Mouse (Mus musculus) forebrain, embryonic 11.5 days (tissue): ENCODE measurements around the gene Nek6. TPM values are rescaled to one million over a fixed set of nuclear protein-coding genes. Genes with fewer than 3 reads are reported as not detected.

Source experiments
- ATAC-seq: fragments of 200-750 bp; cut with Nextera tagmentation; replicated peaks from 2 replicates; pipeline ENCODE4 v1.8.0; 2017; ENCODE audit warnings: moderate TSS enrichment; ENCODE audit not compliant: low FRiP score
- DNase-seq: peaks from one replicate; pipeline ENCODE4 v3.0.0-alpha.2; 2017; ENCODE audit warnings: low spot score
- H3K27ac ChIP-seq: fragments of 300-500 bp; sonication (generic); 2 replicates; pipeline ENCODE4 v1.5.1; 2014; ENCODE audit warnings: low read depth, low read length
- H3K27me3 ChIP-seq: fragments of 300-500 bp; sonication (generic); 2 replicates; pipeline ENCODE4 v1.6.1; 2014; ENCODE audit warnings: mild to moderate bottlenecking, low read length, mixed read lengths; ENCODE audit not compliant: control insufficient read depth, insufficient read depth
- H3K36me3 ChIP-seq: fragments of 300-500 bp; sonication (generic); 2 replicates; pipeline ENCODE4 v1.6.1; 2014; ENCODE audit warnings: mild to moderate bottlenecking, low read length, moderate library complexity, mixed read lengths; ENCODE audit not compliant: control insufficient read depth, insufficient read depth
- H3K4me1 ChIP-seq: fragments of 300-500 bp; sonication (generic); replicated peaks from 2 replicates; pipeline ENCODE4 v1.6.1; 2014; ENCODE audit warnings: low read length, mixed read lengths; ENCODE audit not compliant: control insufficient read depth, insufficient read depth
- H3K4me2 ChIP-seq: fragments of 300-500 bp; sonication (generic); 2 replicates; pipeline ENCODE4 v1.6.1; 2014; ENCODE audit warnings: low read depth, mild to moderate bottlenecking, low read length, moderate library complexity, mixed read lengths; ENCODE audit not compliant: severe bottlenecking
- H3K4me3 ChIP-seq: fragments of 300-500 bp; sonication (generic); 2 replicates; pipeline ENCODE4 v1.5.1; 2014; ENCODE audit warnings: low read depth, low read length
- H3K9ac ChIP-seq: fragments of 300-500 bp; sonication (generic); 2 replicates; pipeline ENCODE4 v1.6.1; 2014; ENCODE audit warnings: low read length
- H3K9me3 ChIP-seq: fragments of 300-500 bp; sonication (generic); 2 replicates; pipeline ENCODE4 v1.6.1; 2016; ENCODE audit warnings: low read length, mixed read lengths; ENCODE audit not compliant: control insufficient read depth
- WGBS: fragments of 180-500 bp; shearing (Covaris S2); extraction: QIAGEN DNeasy Blood & Tissue Kit; methylation state at CpG from one replicate; pipeline ENCODE4 v1.1.7; 2014; 5-methylcytosine and 5-hydroxymethylcytosine counted together
- polyA plus RNA-seq: library from polyadenylated mRNA; unstranded; fragments of >200 nt; fragmentation: Nextera tagmentation; extraction: Ambion mirVana; gene quantifications from 2 replicates; pipeline ENCODE4 v1.2.1, GENCODE M21; 2014

Gene Nek6
- polyA plus RNA-seq, 1 experiment from 2014 or later, result 138 TPM

- no peak overlapping the region for H3K9ac ChIP-seq
- H3K4me1 ChIP-seq, result peaks cover 9% of the 10 kb centered on the region; the same call in 1 of the 2 replicates
- DNase-seq, result no peak
- ATAC-seq, result no peak
- no peaks in the 10 kb centered on the region for H3K9me3 ChIP-seq
- H3K36me3 ChIP-seq, result no peaks in the 10 kb centered on the region
- WGBS, result 87% methylated on average over 10 of the region's 10 CpGs
- no peak overlapping the region for H3K4me2 ChIP-seq
- no peak overlapping the region for H3K27ac ChIP-seq
- H3K27me3 ChIP-seq, result no peaks in the 10 kb centered on the region
- no peak overlapping the region for H3K4me3 ChIP-seq
Measured at GRCm38 (mm10) chr2:38523781-38524445, 12.5 kb downstream of the Nek6 start.

GRCm38 (mm10) chr2:38525034-38525433 is 13.6 kb downstream of the Nek6 start:
- no peak overlapping the region for H3K27ac ChIP-seq
- H3K9me3 ChIP-seq, result no peaks in the 10 kb centered on the region
- no peak for ATAC-seq
- peaks cover 6% of the 10 kb centered on the region; the same call in 1 of the 2 replicates for H3K4me1 ChIP-seq
- no peak overlapping the region for H3K4me3 ChIP-seq
- no peak overlapping the region for H3K9ac ChIP-seq
- no peak overlapping the region for H3K4me2 ChIP-seq
- WGBS, result 85% methylated on average over 3 of the region's 3 CpGs
- H3K36me3 ChIP-seq, result no peaks in the 10 kb centered on the region
- no peak for DNase-seq
- H3K27me3 ChIP-seq, result no peaks in the 10 kb centered on the region

GRCm38 (mm10) chr2:38529582-38530152 is 18.2 kb downstream of the Nek6 start:
- DNase-seq (no peak), ATAC-seq (no peak)
- Histone ChIP-seq H3K4me1 (peaks cover 11% of the 10 kb centered on the region; the same call in 1 of the 2 replicates), H3K4me2 (no peak overlapping the region), H3K4me3 (no peak overlapping the region), H3K36me3 (no peaks in the 10 kb centered on the region), H3K9me3 (no peaks in the 10 kb centered on the region), H3K27me3 (no peaks in the 10 kb centered on the region), H3K27ac (no peak overlapping the region), H3K9ac (no peak overlapping the region)
- 74% methylated on average over 14 of the region's 14 CpGs for WGBS

- no peak for DNase-seq
- H3K4me2 ChIP-seq, result no peak overlapping the region
- no peak overlapping the region for H3K4me3 ChIP-seq
- no peaks in the 10 kb centered on the region for H3K27me3 ChIP-seq
- ATAC-seq, result 0 out of 2 replicates have a peak, but pooled peaks have one; percentile 28
- H3K9ac ChIP-seq, result no peak overlapping the region
- WGBS, result 55% methylated on average over 6 of the region's 6 CpGs
- H3K27ac ChIP-seq, result no peak overlapping the region
- peaks cover 19% of the 10 kb centered on the region; the same call in 1 of the 2 replicates for H3K4me1 ChIP-seq
- H3K9me3 ChIP-seq, result no peaks in the 10 kb centered on the region
- H3K36me3 ChIP-seq, result no peaks in the 10 kb centered on the region
Measured at GRCm38 (mm10) chr2:38530955-38531381, 19.5 kb downstream of the Nek6 start.

- 81% methylated on average over 6 of the region's 6 CpGs for WGBS
- Histone ChIP-seq H3K4me1 (peaks cover 24% of the 10 kb centered on the region; the same call in 1 of the 2 replicates), H3K4me2 (no peak overlapping the region), H3K27ac (no peak overlapping the region), H3K36me3 (no peaks in the 10 kb centered on the region), H3K27me3 (no peaks in the 10 kb centered on the region), H3K9me3 (no peaks in the 10 kb centered on the region), H3K9ac (no peak overlapping the region), H3K4me3 (no peak overlapping the region)
- ATAC-seq (no peak), DNase-seq (no peak)
Measured at GRCm38 (mm10) chr2:38533322-38533721, 21.9 kb downstream of the Nek6 start.

- H3K9ac ChIP-seq, result no peak overlapping the region
- H3K9me3 ChIP-seq, result no peaks in the 10 kb centered on the region
- no peak overlapping the region for H3K4me3 ChIP-seq
- ATAC-seq (no peak), DNase-seq (no peak)
- no peaks in the 10 kb centered on the region for H3K36me3 ChIP-seq
- no peaks in the 10 kb centered on the region for H3K27me3 ChIP-seq
- H3K27ac ChIP-seq, result no peak overlapping the region
- 65% methylated on average over 6 of the region's 6 CpGs for WGBS
- no peak overlapping the region for H3K4me2 ChIP-seq
- peaks cover 24% of the 10 kb centered on the region; the same call in 1 of the 2 replicates for H3K4me1 ChIP-seq
Measured at GRCm38 (mm10) chr2:38533767-38534166, 22.3 kb downstream of the Nek6 start.

- 80% methylated on average over 5 of the region's 5 CpGs for WGBS
- no peak overlapping the region for H3K4me3 ChIP-seq
- no peak for ATAC-seq
- no peaks in the 10 kb centered on the region for H3K36me3 ChIP-seq
- DNase-seq, result no peak
- H3K27ac ChIP-seq, result no peak overlapping the region
- H3K27me3 ChIP-seq, result no peaks in the 10 kb centered on the region
- no peak overlapping the region for H3K9ac ChIP-seq
- no peaks in the 10 kb centered on the region for H3K9me3 ChIP-seq
- H3K4me1 ChIP-seq, result peaks cover 24% of the 10 kb centered on the region; the same call in 1 of the 2 replicates
- no peak overlapping the region for H3K4me2 ChIP-seq
Measured at GRCm38 (mm10) chr2:38534241-38534940, 22.9 kb downstream of the Nek6 start.

- no peak for DNase-seq
- H3K36me3 ChIP-seq, result no peaks in the 10 kb centered on the region
- no peak overlapping the region for H3K4me3 ChIP-seq
- no peak overlapping the region for H3K4me2 ChIP-seq
- H3K9ac ChIP-seq, result no peak overlapping the region
- H3K9me3 ChIP-seq, result no peaks in the 10 kb centered on the region
- 48% methylated on average over 8 of the region's 8 CpGs for WGBS
- ATAC-seq, result no peak; the same call in 1 of the 2 replicates
- H3K27ac ChIP-seq, result no peak overlapping the region
- H3K4me1 ChIP-seq, result peaks cover 27% of the 10 kb centered on the region; the same call in 1 of the 2 replicates
- H3K27me3 ChIP-seq, result no peaks in the 10 kb centered on the region
Measured at GRCm38 (mm10) chr2:38535051-38535450, 23.6 kb downstream of the Nek6 start.
